Mouse (Mus musculus) midbrain, embryonic 12.5 days (tissue): ENCODE results near the gene Fam229a. TPM values are rescaled to one million over a fixed set of nuclear protein-coding genes. Genes with fewer than 3 reads are reported as not detected.
"Not testable (repeated sequence)": the region's sequence is repeated elsewhere in the genome, so short reads cannot be mapped to it uniquely, and the experiment has no call there.

Experiments
- ATAC-seq: fragments of 200-750 bp; cut with Nextera tagmentation; 2 replicates; pipeline ENCODE4 v1.8.0; 2017; ENCODE audit warnings: low read depth, moderate TSS enrichment, moderate library complexity; ENCODE audit not compliant: low FRiP score
- H3K27ac ChIP-seq: fragments of 300-500 bp; sonication (generic); replicated peaks from 2 replicates; pipeline ENCODE4 v1.5.1; 2016; ENCODE audit warnings: mild to moderate bottlenecking
- H3K27me3 ChIP-seq: fragments of 300-500 bp; sonication (generic); 2 replicates; pipeline ENCODE4 v1.6.1; 2016; ENCODE audit warnings: mild to moderate bottlenecking
- H3K36me3 ChIP-seq: fragments of 300-500 bp; sonication (generic); 2 replicates; pipeline ENCODE4 v1.6.1; 2016
- H3K4me1 ChIP-seq: fragments of 300-500 bp; sonication (generic); 2 replicates; pipeline ENCODE4 v1.6.1; 2016
- H3K4me2 ChIP-seq: fragments of 300-500 bp; sonication (generic); replicated peaks from 2 replicates; pipeline ENCODE4 v1.6.1; 2016; ENCODE audit warnings: mild to moderate bottlenecking, moderate library complexity
- H3K4me3 ChIP-seq: fragments of 300-500 bp; sonication (generic); 2 replicates; pipeline ENCODE4 v1.5.1; 2016; ENCODE audit warnings: mild to moderate bottlenecking
- H3K9ac ChIP-seq: fragments of 300-500 bp; sonication (generic); replicated peaks from 2 replicates; pipeline ENCODE4 v1.6.1; 2016; ENCODE audit warnings: mild to moderate bottlenecking, moderate library complexity
- H3K9me3 ChIP-seq: fragments of 300-500 bp; sonication (generic); 2 replicates; pipeline ENCODE4 v1.6.1; 2016; ENCODE audit warnings: mild to moderate bottlenecking
- WGBS: fragments of 180-500 bp; shearing (Covaris S2); methylation state at CpG from one replicate; pipeline ENCODE4 v1.1.7; 2016; 5-methylcytosine and 5-hydroxymethylcytosine counted together
- polyA plus RNA-seq: library from polyadenylated mRNA; unstranded; fragments of >200 nt; fragmentation: Nextera tagmentation; extraction: Ambion mirVana; gene quantifications from 2 replicates; pipeline ENCODE4 v1.2.1, GENCODE M21; 2016

The Fam229a gene
- not detected in 2 replicates for polyA plus RNA-seq

DNA sequence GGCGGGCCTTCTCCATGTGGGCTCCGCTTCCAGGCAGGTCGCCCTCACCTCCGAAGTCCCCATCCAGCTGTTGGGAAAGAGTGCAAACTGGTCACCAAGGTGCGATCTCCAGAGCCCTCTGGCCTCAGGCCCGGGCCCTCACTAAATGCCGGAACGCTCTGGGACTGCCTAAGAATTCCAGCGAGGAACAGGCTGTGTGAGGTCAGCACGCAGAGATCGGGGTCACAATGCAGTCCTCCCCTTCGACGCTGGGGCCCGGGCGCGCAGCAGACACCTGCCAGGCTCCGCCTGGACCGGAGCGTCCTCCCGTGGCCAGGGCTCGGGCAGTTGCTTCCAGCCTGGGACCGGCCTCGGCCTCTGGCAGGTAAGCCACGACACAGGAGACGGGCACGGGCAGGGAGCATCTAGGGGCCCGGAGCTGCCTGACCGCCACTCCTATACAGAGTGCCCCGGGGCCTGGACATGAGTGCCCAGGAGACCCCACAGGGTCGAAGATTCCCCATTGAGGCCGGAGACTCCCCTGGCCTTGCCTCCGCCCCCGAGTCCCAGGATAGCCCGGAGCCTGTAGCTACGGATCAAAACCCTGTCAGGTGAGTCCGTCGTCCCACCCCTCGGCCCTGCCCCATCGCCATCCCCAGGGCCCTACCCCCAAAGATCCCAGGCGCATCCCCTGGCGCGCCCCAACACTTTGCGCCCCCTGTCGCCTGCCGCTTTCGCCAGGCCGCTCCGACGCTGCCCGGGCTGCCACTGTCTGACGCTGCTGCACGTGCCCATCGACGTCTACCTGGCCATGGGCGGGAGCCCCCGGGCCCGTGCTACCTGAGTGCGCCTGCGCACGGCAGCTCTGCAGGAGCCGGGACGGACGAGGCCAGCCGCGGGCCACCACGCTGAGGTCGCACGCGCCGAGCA, at the start of gene Fam229a, which contains the start of gene Tssk3:
Gene Fam229a, plus strand, starts transcription at position 219 of the 909 bp plus-strand sequence.
Gene Tssk3, minus strand, starts transcription at position 51 of the 909 bp plus-strand sequence.
- 4% methylated on average over 67 of the region's 70 CpGs for WGBS
- no peak within 1 kb of the TSS for H3K27ac ChIP-seq
- H3K9ac ChIP-seq, result peak within 1 kb of the TSS; percentile 32; the same call in 1 of the 2 replicates
- peaks cover 30% of the 10 kb centered on the region for H3K36me3 ChIP-seq
- peak within 1 kb of the TSS; percentile 36 for H3K4me3 ChIP-seq
- H3K27me3 ChIP-seq, result peaks cover 38% of the 10 kb centered on the region
- peaks cover 22% of the 10 kb centered on the region for H3K4me1 ChIP-seq
- 0 out of 2 replicates have a peak, but pooled peaks have one; percentile 52 for ATAC-seq
- H3K4me2 ChIP-seq, result peak within 1 kb of the TSS; percentile 55
- no peaks in the 10 kb centered on the region for H3K9me3 ChIP-seq

DNA sequence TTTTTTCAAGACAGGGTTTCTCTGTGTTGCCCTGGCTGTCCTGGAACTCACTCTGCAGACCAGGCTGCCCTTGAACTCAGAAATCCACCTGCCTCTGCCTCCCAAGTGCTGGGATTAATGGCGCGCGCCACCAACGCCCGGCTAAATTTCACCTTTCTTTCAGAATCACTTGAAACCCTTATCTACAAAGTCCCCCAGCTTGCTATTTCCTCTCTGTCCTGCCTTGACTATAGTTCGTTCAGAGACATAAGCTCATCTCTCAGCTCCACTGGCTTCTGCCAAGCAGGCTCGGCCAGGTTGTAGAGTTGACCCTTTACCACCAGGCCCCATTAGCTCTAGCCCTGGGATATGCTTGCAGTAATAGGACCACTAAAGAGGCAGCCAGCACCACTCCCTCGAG, 43.6 kb upstream of the Fam229a start:
- Histone ChIP-seq H3K36me3 (no peaks in the 10 kb centered on the region), H3K9me3 (no peaks in the 10 kb centered on the region), H3K27ac (no peak overlapping the region), H3K4me3 (no peak overlapping the region), H3K27me3 (peaks cover 8% of the 10 kb centered on the region), H3K9ac (no peak overlapping the region), H3K4me1 (no peaks in the 10 kb centered on the region), H3K4me2 (no peak overlapping the region)
- ATAC-seq, result no peak
- WGBS, result 85% methylated on average over 8 of the region's 8 CpGs

- H3K36me3 ChIP-seq, result no peaks in the 10 kb centered on the region
- H3K27me3 ChIP-seq, result peaks cover 3% of the 10 kb centered on the region
- no peak overlapping the region for H3K27ac ChIP-seq
- no peak overlapping the region for H3K4me3 ChIP-seq
- no peaks in the 10 kb centered on the region for H3K4me1 ChIP-seq
- H3K9ac ChIP-seq, result no peak overlapping the region
- no peak overlapping the region for H3K4me2 ChIP-seq
- no peaks in the 10 kb centered on the region for H3K9me3 ChIP-seq
- 83% methylated on average over 11 of the region's 11 CpGs for WGBS
- no peak for ATAC-seq
Measured at GRCm38 (mm10) chr4:129447778-129448563, 43.0 kb upstream of the Fam229a start.

DNA sequence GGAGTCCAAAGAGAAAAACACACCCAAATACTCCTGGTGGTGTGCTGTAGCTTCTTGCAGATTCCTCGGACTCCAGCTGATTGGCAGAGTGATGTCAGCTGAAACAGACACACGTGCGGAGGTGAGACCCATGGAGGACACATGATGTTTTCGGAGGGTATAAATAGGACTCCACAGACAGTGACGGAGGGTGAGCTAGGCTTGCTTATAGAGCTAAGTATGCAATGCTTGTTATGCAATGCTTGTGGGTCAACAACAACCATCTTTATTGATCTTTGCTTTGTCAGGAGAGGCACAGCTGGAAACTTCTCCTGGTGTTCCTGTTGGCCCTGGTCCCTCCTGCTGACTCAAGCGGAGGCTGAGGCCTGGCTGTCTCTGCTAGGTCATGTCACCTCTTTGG, 42.3 kb upstream of the Fam229a start:
- ATAC-seq, result no peak
- no peak overlapping the region for H3K4me3 ChIP-seq
- H3K9ac ChIP-seq, result no peak overlapping the region
- no peak overlapping the region for H3K27ac ChIP-seq
- no peak overlapping the region for H3K4me2 ChIP-seq
- no peaks in the 10 kb centered on the region for H3K9me3 ChIP-seq
- no peaks in the 10 kb centered on the region for H3K4me1 ChIP-seq
- H3K27me3 ChIP-seq, result no peaks in the 10 kb centered on the region
- WGBS, result 91% methylated on average over 6 of the region's 6 CpGs
- no peaks in the 10 kb centered on the region for H3K36me3 ChIP-seq

- no peak overlapping the region for H3K27ac ChIP-seq
- no peaks in the 10 kb centered on the region for H3K9me3 ChIP-seq
- H3K9ac ChIP-seq, result no peak overlapping the region
- WGBS, result 78% methylated on average over 2 of the region's 2 CpGs
- H3K36me3 ChIP-seq, result no peaks in the 10 kb centered on the region
- no peaks in the 10 kb centered on the region for H3K4me1 ChIP-seq
- H3K27me3 ChIP-seq, result no peaks in the 10 kb centered on the region
- H3K4me2 ChIP-seq, result no peak overlapping the region
- no peak overlapping the region for H3K4me3 ChIP-seq
- ATAC-seq, result no peak
Measured at GRCm38 (mm10) chr4:129450851-129451250, 40.1 kb upstream of the Fam229a start.

GRCm38 (mm10) chr4:129451471-129452169, 39.4 kb upstream of the Fam229a start:
- H3K9ac ChIP-seq, result no peak overlapping the region
- 86% methylated on average over 15 of the region's 15 CpGs for WGBS
- no peak overlapping the region for H3K27ac ChIP-seq
- H3K4me2 ChIP-seq, result no peak overlapping the region
- no peaks in the 10 kb centered on the region for H3K9me3 ChIP-seq
- no peaks in the 10 kb centered on the region for H3K4me1 ChIP-seq
- no peak overlapping the region for H3K4me3 ChIP-seq
- H3K27me3 ChIP-seq, result no peaks in the 10 kb centered on the region
- H3K36me3 ChIP-seq, result no peaks in the 10 kb centered on the region
- no peak for ATAC-seq

GRCm38 (mm10) chr4:129455265-129455664, 35.7 kb upstream of the Fam229a start:
- Histone ChIP-seq H3K27me3 (no peaks in the 10 kb centered on the region), H3K4me3 (no peak overlapping the region), H3K36me3 (no peaks in the 10 kb centered on the region), H3K4me1 (no peaks in the 10 kb centered on the region), H3K9ac (no peak overlapping the region), H3K4me2 (no peak overlapping the region), H3K27ac (no peak overlapping the region), H3K9me3 (no peaks in the 10 kb centered on the region)
- peak; percentile 80 for ATAC-seq
- 5% methylated on average over 5 of the region's 5 CpGs for WGBS

DNA sequence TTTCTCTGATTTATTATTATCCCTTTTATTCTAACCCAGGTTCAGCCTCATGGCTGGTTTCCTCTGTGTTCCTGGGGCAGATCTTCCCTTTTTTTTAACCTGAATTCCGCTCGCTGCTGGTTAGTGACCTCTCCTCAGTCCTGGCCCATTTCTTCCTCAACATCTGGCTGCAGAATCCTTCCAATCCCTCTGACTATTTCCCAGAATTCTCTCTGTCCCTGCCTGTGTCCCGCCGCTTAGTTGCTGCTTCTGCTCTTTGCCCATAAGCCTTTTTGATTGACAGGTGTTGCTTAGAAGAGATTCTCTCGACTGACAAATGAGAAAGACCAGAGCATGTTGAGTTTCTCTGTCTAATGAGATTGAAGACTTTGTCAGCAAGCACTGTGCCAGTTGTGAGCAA, 34.9 kb upstream of the Fam229a start:
- Histone ChIP-seq H3K4me2 (no peak overlapping the region), H3K36me3 (no peaks in the 10 kb centered on the region), H3K4me3 (no peak overlapping the region), H3K9ac (no peak overlapping the region), H3K27ac (no peak overlapping the region), H3K27me3 (no peaks in the 10 kb centered on the region), H3K4me1 (peaks cover 2% of the 10 kb centered on the region; the same call in 1 of the 2 replicates), H3K9me3 (no peaks in the 10 kb centered on the region)
- 57% methylated on average over 5 of the region's 5 CpGs for WGBS
- no peak for ATAC-seq

- not testable (repeated sequence) for H3K4me2 ChIP-seq, H3K36me3 ChIP-seq, H3K27ac ChIP-seq, H3K4me1 ChIP-seq, H3K9me3 ChIP-seq, H3K9ac ChIP-seq, H3K4me3 ChIP-seq, ATAC-seq, H3K27me3 ChIP-seq
- WGBS, result 71% methylated on average over 2 of the region's 2 CpGs
Measured at GRCm38 (mm10) chr4:129457311-129457710, 33.7 kb upstream of the Fam229a start.

- no peak overlapping the region for H3K27ac ChIP-seq
- 95% methylated on average over 3 of the region's 3 CpGs for WGBS
- no peaks in the 10 kb centered on the region for H3K9me3 ChIP-seq
- no peak overlapping the region for H3K4me3 ChIP-seq
- no peak for ATAC-seq
- no peaks in the 10 kb centered on the region for H3K27me3 ChIP-seq
- H3K4me1 ChIP-seq, result peaks cover 11% of the 10 kb centered on the region
- H3K36me3 ChIP-seq, result 0 out of 2 replicates have a peak, but pooled peaks cover 8% of the 10 kb centered on the region
- H3K4me2 ChIP-seq, result no peak overlapping the region
- H3K9ac ChIP-seq, result no peak overlapping the region
Measured at GRCm38 (mm10) chr4:129459726-129460125, 31.3 kb upstream of the Fam229a start.

- peak; percentile 27; the same call in 1 of the 2 replicates for ATAC-seq
- H3K27ac ChIP-seq, result peak overlapping the region; percentile 94
- peak overlapping the region; percentile 77 for H3K4me3 ChIP-seq
- H3K36me3 ChIP-seq, result peaks cover 18% of the 10 kb centered on the region
- H3K4me1 ChIP-seq, result peaks cover 11% of the 10 kb centered on the region
- no peaks in the 10 kb centered on the region for H3K27me3 ChIP-seq
- H3K9ac ChIP-seq, result peak overlapping the region; percentile 69
- 2% methylated on average over 4 of the region's 4 CpGs for WGBS
- no peaks in the 10 kb centered on the region for H3K9me3 ChIP-seq
- peak overlapping the region; percentile 63 for H3K4me2 ChIP-seq
Measured at GRCm38 (mm10) chr4:129460827-129461182, 30.2 kb upstream of the Fam229a start.
